In genomic region chr8:11470694-11471093, GRCm38 (mm10) we compare ENCODE assay signal across 14 mouse cellular contexts.
"Had no signal": no experiment of that assay in that cellular context is flagged by ENCODE, and none has a peak within 500 bp of the region (broad histone marks: within the 10 kb centered on the region; RNA-seq: fewer than 3 reads in every experiment).

No protein-coding gene starts in this region.

- H3K27ac ChIP-seq: hindbrain, postnatal 0 days; layer of hippocampus, adult 2 months; limb, embryonic 12.5 days; midbrain, embryonic 10.5 days; neural tube, embryonic 13.5 days; stomach, embryonic 15.5 days had no signal

- H3K36me3 ChIP-seq: limb, embryonic 12.5 days; liver, embryonic 13.5 days; midbrain, embryonic 10.5 days; neural tube, embryonic 13.5 days; stomach, embryonic 15.5 days had no signal

- H3K9me3 ChIP-seq: limb, embryonic 12.5 days; liver, embryonic 13.5 days; midbrain, embryonic 10.5 days; neural tube, embryonic 13.5 days; stomach, embryonic 15.5 days had no signal

- H3K4me3 ChIP-seq: layer of hippocampus, adult 2 months; limb, embryonic 12.5 days; liver, embryonic 13.5 days; midbrain, embryonic 10.5 days; neural tube, embryonic 13.5 days; stomach, embryonic 15.5 days had no signal

- ATAC-seq: hindbrain, postnatal 0 days; midbrain, embryonic 16.5 days had no signal

- H3K4me1 ChIP-seq: neural tube, embryonic 13.5 days had no signal

- H3K9ac ChIP-seq: limb, embryonic 12.5 days; liver, embryonic 13.5 days; lung, embryonic 14.5 days; neural tube, embryonic 13.5 days; stomach, embryonic 15.5 days had no signal

- DNase-seq: liver, embryonic 13.5 days; lung, embryonic 14.5 days; lung, postnatal 10 days; lung, postnatal 4 days; right cerebral cortex, postnatal 14 days; thymus, adult 2 months; thymus, postnatal 25 days had no signal

- H3K4me2 ChIP-seq: limb, embryonic 12.5 days; liver, embryonic 13.5 days; lung, embryonic 14.5 days; neural tube, embryonic 13.5 days; stomach, embryonic 15.5 days had no signal
